Mouse (Mus musculus) thymus, postnatal 25 days (tissue): ENCODE data around the gene Pcbp2.

Source experiments
- DNase-seq: peaks from one replicate; pipeline ENCODE4 v3.0.0; 2022

Pcbp2 gene

GRCm38 (mm10) chr15:102470183-102470604 is at the start of gene Pcbp2:
Gene Pcbp2, plus strand, starts transcription at chr15:102470539.
- peak; percentile 95 for DNase-seq

DNA sequence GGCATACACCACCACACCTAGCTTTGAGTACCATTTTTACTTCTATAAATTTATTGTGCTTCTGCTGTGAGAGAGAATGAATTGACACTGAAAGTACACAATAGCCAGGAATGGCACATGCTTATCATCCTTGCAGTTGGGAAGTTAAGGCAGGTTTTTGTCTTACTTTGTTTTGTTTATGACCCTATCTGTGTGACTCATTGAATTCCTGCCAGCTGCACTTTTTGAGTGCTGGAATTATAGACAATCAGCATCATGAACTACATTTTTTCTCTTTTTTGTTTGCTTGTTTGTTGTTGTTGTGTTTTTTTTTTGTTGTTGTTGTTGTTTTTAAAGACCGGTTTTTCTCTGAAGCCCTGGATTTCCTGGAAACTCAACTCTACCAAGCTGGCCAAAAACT is 49.4 kb upstream of the Pcbp2 start:
- no peak for DNase-seq

DNA sequence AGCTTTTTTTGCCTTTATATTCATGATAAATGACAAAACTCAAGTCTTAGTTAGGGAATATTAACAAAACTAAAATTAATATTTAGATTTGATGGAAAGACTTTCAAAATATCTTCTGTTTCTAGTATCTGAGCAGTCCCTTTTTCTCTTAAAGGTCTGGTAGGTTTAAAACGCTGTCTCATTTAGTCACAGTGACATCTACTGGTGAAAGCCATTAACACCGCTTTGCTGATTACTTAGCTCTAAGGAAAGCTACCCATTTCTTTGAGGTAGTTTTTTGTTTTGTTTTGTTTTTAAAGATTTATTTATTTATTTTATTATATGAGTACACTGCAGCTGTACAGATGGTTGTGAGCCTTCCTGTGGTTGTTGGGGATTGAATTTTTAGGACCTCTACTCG is 48.9 kb upstream of the Pcbp2 start:
- DNase-seq: peak; percentile 34

- no peak for DNase-seq
These were observed 46.6 kb upstream of the Pcbp2 start for GRCm38 (mm10) chr15:102423602-102424240.

- no peak for DNase-seq
These were observed 45.7 kb upstream of the Pcbp2 start for GRCm38 (mm10) chr15:102424657-102425056.

DNA sequence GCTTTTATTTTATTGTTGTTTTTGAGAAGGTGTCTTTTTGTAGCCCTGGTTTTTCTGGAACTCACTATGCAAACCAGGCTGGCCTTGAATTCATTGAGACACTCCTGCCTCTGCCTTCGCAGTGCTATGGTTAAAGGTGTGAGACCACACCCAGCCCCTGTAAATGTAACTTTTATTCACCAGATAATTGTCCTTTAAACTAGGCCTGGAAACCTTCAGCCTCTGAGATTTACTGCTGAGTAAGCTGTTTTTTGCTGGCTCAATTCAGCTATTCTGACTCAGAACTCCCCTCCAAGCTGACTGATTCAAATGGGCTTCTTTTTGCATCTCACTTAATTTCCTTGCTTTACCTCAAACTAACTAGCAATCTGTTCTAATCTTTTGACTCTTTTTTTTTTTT is 43.4 kb upstream of the Pcbp2 start:
- no peak for DNase-seq

GRCm38 (mm10) chr15:102432046-102432445 is 38.3 kb upstream of the Pcbp2 start:
- DNase-seq: no peak

DNA sequence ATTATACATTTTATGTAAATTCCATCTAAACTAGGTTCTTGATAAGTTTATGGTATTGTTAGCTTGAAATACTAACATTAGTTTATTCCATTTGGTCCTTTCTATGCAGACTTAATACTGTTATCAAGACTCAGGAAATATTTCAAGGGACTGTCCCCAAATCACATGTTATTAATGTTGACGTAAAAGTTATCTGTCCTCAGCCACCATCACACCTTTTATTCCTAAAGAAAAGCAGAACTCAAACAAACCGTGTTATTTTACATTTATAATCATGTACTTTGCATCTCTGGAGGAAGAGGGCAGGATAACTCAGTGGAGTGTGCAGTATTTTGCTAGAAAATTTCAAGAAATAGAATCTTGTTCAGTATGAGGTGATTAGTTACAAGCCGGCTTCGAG is 37.2 kb upstream of the Pcbp2 start:
- DNase-seq: no peak

- peak; percentile 85 for DNase-seq
These were observed 27.8 kb upstream of the Pcbp2 start for GRCm38 (mm10) chr15:102442490-102442889.

DNA sequence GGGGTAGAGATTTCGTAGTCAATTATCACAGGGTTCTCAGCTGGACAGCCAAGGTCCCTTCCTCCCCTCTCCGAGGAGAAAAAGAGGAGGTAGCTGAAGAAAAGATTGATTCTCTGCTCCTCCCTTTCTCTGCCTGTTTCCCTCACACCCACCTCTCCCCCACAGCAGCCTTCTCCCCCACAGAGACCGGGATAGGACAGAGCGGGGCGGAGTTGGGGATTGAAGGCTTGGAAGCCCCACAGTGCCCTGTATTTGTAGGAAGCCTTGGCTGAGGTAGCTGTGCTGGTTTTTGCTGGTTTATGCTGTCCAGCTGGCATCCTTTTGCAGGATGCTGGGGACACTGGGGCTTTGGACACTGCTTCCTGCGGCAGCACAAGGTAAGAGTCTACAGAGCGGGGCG is 25.2 kb upstream of the Pcbp2 start, which contains the start of gene Amhr2:
Gene Amhr2, plus strand, starts transcription at position 222 of the 400 bp plus-strand sequence.
- DNase-seq: no peak

- no peak for DNase-seq
These were observed 23.9 kb upstream of the Pcbp2 start for GRCm38 (mm10) chr15:102446448-102446847.

GRCm38 (mm10) chr15:102449366-102449765 is 21.0 kb upstream of the Pcbp2 start:
- DNase-seq: no peak

DNA sequence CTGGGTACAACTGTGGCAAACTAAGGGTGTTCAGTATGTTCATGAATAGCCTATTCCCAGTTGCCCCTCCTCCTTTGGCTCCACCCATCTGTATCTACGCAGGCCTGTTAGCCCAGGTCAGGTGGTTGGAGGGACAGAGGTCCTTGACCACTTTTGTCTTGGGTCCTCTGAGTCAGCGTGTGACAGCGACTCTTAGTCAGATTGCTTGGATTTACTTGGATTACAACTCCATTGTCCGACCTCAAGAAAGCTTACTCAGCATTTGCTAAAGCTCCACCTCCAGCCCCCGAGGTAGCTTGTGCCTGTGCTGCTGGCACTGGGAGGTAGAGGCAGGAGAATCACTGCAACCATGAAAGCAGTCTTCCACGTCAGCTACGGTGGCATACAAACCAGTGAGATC is 19.4 kb upstream of the Pcbp2 start:
- no peak for DNase-seq

DNA sequence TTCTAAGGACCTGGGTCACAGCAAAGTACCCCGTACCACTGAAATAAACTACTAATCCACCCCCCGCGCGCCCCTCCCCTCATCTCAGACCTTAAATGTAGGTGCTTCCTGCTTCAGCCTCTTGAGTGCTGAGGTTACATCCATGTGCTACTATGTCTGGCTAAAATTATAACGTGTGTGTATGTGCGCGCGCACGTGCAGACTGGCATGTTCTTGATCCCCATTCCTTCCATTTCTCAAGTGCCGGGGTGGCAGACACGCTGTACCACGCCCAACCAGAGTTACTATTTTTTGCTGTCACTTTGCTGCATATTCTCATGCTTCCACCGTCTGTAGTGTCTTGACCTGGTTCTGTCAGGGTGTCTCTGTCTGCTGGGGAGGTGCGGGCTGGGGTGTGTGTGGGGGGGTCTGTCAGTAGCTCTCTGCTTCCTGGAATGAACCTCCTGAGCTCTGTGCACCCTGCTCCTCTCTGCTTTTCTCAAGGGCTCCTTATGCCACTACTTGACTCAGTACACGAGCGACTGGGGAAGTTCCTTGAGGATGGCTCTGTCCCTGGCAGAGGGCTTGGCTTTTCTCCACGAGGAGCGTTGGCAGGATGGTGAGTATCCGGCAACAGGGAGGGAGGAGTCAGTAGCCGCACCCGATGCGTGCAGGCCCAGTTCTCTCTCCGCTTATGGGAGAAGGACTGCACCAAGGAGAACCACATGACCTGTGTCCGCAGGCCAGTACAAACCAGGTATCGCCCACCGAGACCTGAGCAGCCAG is 18.5 kb upstream of the Pcbp2 start:
- DNase-seq: no peak

DNA sequence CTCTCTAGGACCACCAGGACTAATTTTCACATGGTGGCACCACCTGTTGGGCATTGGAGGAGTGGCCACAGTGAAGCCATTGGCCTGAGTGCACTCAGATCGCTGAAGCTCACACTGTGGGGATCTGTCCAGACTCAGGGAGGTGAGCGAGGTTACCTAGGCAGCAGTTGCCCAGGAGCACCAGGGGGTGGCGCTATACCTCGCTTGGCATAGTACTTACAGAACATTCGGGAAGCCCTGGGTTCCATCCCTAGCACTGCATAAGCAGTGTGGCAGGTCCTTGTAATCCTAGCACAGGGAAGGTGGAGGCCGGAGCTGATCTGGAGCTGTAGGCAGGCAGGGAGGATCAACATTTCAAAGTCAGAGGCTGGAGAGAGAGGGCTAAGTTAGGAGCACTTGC is 14.3 kb upstream of the Pcbp2 start:
- DNase-seq: no peak

DNA sequence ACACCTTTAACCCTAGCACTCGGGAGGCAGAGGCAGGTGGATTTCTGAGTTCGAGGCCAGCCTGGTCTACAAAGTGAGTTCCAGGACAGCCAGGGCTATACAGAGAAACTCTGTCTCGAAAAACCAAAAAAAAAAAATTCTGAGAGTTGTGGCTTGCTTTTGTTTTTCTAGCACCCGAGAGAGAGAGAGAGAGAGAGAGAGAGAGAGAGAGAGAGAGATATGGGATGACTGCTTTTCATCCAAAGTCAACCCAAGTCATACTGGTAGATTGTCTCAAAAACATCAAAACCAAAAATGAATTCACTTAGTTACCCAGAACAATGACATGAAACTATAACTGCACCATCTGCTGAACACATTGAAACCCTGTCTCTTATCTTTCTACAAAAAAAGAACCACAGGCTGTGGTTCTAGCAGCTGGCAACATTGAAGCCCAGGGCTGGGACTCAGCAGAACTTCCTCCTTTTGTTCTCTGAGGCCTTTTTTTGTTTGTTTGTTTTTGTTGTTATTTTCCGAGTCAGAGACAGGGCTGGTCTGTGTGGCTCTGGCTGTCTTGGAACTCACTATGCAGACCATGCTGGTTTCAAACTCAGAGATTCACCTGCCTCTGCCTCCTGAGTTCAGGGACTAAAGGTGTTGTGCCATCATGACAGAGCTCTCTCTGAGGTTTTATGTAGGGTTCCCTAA is 12.1 kb upstream of the Pcbp2 start:
- DNase-seq: peak; percentile 60

DNA sequence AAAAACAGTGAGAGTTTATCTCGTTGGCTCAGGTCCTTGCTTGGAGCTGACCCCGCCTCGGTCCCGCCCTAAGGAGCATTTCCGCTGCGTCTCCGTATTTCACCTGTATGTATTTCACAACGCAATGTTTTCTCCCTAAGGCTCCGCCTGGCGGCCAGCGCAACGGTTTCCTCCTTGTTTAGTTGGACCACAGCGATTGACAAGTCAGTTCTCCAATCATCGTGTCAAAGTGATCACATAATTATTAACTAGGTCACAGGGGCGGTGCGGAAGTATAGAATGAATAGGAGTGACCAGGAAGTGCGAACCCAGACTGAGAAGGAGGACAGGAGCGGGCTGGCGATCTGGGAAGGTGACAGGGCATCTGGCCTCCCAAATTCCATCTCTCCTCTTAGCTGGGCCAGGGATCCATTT is 11.4 kb upstream of the Pcbp2 start, which contains the start of gene Prr13:
Gene Prr13, plus strand, starts transcription at position 125 of the 414 bp plus-strand sequence.
- DNase-seq: peak; percentile 87

DNA sequence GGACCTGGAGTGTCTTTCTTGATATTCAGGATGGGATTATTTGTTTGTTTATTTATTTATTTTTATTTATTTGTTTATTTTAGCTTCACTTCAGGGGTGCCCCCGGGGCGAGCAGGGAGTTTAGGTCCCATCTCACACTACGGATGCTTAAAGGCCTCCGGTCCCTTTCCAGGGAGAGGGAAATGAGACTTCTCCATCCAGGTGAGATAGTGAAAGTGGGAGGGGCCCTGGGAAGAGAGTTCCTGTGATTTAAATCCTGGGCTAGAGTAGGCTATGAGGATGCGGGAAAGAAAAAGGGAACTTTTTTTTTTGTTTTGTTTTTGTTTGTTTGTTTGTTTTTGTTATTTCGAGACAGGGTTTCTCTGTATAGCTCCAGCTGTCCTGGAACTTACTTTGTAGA is 11.0 kb upstream of the Pcbp2 start:
- no peak for DNase-seq

DNA sequence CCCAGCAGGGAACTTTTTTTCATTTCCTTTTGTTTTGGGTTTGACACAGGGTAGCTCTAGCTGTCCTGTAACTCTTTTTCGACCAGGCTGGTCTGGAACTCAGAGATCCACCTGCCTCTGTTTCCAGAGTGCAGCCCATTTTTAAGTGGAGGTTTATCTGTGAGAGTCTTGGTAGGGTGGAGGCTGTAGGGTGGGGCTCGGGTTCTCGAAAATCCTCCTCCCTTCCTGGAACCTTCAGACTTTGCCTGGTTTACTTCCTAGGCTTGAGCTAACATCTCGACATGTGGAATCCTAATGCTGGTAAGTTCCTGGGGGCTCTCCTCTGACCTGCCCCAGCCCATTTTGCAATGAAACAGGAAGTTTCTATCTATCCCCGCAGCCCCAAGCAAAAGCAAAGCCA is 10.5 kb upstream of the Pcbp2 start:
- DNase-seq: no peak

DNA sequence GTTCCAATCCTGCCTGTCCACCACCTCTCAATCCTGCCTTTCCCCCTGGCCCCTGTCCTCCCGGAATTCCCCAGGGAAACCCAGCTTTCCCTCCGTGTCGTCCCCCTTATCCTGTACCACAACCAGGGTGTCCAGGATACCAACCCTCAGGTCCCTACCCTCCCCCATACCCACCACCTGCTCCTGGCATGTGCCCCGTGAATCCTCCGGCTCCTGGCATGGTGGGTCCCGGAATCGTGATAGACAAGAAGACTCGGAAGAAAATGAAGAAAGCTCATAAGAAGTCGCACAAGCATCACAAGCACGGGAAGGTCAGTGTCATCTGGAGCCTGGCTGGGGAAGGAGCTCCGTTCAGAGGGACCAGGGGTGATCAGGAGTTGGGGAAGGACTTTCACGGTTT is 9.9 kb upstream of the Pcbp2 start:
- DNase-seq: no peak

GRCm38 (mm10) chr15:102460971-102461370 is 9.4 kb upstream of the Pcbp2 start:
- no peak for DNase-seq

DNA sequence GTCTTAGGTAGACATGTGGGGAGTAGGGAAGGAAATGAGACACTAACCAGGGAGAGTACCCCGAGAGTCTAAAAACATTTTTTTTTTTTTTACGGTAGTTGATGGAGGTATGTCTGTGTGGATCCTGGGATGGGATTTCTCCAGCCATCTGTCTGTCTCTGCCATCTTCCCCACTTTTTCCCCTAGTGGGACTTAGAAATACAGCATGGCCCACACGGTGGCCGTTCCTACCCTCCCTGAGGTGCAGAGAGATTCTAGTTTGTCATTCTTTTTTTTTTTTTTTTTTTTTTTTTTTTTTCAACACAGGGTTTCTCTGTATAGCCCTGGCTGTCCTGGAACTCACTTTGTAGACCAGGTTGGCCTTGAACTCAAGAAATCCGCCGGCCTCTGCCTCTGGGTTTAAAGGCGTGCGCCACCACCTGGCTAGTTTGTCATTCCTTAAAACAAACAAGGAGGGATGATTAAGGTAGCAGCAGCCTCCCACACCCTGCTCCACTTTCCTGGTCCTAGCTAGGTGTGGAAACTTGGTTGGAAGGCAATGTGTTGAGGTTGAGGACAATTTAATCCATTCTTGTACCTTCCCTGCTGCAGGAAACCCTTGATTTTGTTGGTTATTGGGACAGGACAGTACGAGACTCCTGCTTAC is 8.8 kb upstream of the Pcbp2 start:
- no peak for DNase-seq

- no peak for DNase-seq
These were observed 6.7 kb upstream of the Pcbp2 start for GRCm38 (mm10) chr15:102463666-102464065.
